Mouse (Mus musculus) thymus, adult 2 months (tissue): Measurements from ENCODE around the gene Wnk2. TPM values are rescaled to one million over a fixed set of nuclear protein-coding genes. Genes with fewer than 3 reads are reported as not detected.

Source experiments
- DNase-seq: peaks from one replicate; pipeline ENCODE4 v3.0.0; 2021
- H3K27ac ChIP-seq: fragments of 200-500 bp; 2 replicates; pipeline ENCODE4 v1.5.1; 2012; ENCODE audit warnings: low read length, control low read depth; ENCODE audit not compliant: control insufficient read depth, insufficient read depth
- H3K27me3 ChIP-seq: fragments of 200-500 bp; 2 replicates; pipeline ENCODE4 v1.6.1; 2012; ENCODE audit warnings: mild to moderate bottlenecking, low read length, moderate library complexity, mixed read lengths; ENCODE audit not compliant: control insufficient read depth, insufficient read depth
- H3K36me3 ChIP-seq: fragments of 200-500 bp; 2 replicates; pipeline ENCODE4 v1.6.1; 2012; ENCODE audit warnings: mild to moderate bottlenecking, low read length, moderate library complexity; ENCODE audit not compliant: control insufficient read depth, insufficient read depth
- H3K4me1 ChIP-seq: fragments of 200-500 bp; replicated peaks from 2 replicates; pipeline ENCODE4 v1.6.1; 2012; ENCODE audit warnings: low read length; ENCODE audit not compliant: control insufficient read depth, insufficient read depth
- H3K4me3 ChIP-seq: fragments of 200-500 bp; 2 replicates; pipeline ENCODE4 v1.5.1; 2012; ENCODE audit warnings: mild to moderate bottlenecking, low read length, control low read depth, moderate library complexity; ENCODE audit not compliant: control insufficient read depth, insufficient read depth
- CTCF ChIP-seq: fragments of 200-500 bp; IDR thresholded peaks from 2 replicates; pipeline ENCODE4 v1.5.1; 2012; ENCODE audit warnings: mild to moderate bottlenecking, control low read depth, low read length, moderate library complexity, borderline replicate concordance; ENCODE audit not compliant: control insufficient read depth, poor library complexity, insufficient read depth; ENCODE audit errors: extremely low read depth
- POLR2A ChIP-seq: fragments of 200-500 bp; IDR thresholded peaks from 2 replicates; pipeline ENCODE4 v1.6.1; 2012; ENCODE audit warnings: mild to moderate bottlenecking, low read length, control low read depth, moderate library complexity; ENCODE audit not compliant: control insufficient read depth, poor library complexity, insufficient read depth; ENCODE audit errors: extremely low read depth
- WGBS: fragments of 180-500 bp; shearing (Covaris S2); methylation state at CpG from one replicate; pipeline ENCODE4 v1.1.7; 2018; 5-methylcytosine and 5-hydroxymethylcytosine counted together
- polyA plus RNA-seq: library from polyadenylated mRNA; depleted of rRNA; stranded (reverse); fragments of >200 nt; gene quantifications from 2 replicates; pipeline ENCODE4 v1.2.3, GENCODE M21; 2012; rRNA removed

Wnk2 gene
- 2.3 and 3.9 TPM in 2 replicates for polyA plus RNA-seq

DNA sequence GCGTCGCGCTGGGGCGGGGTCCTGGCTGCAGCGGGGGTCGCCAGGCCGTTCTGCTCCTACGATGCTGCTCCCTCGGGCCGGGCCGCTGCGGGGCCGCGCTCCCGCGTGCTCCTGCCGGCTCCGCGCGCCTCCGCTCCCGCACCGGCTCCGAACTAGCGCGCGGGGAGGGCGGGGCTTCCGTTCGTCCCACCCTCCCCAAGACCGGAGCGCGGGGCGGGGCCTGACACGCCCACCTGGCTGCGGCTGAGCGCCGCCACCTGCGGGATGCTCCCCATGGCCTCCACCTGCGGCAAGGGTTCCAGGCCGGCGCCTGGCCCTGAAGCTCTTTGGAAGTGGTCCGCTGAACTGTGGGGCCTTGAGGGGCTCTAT lies at the start of gene Wnk2:
Wnk2 (minus strand) TSS at position 157 of the 369 bp plus-strand sequence.
- WGBS, result 1% methylated on average over 43 of the region's 43 CpGs
- peak within 1 kb of the TSS; percentile 48 for H3K4me3 ChIP-seq
- H3K36me3 ChIP-seq, result no peaks in the 10 kb centered on the region
- H3K4me1 ChIP-seq, result peaks cover 17% of the 10 kb centered on the region
- H3K27ac ChIP-seq, result no peak within 1 kb of the TSS
- peaks cover 15% of the 10 kb centered on the region for H3K27me3 ChIP-seq
- TF ChIP-seq CTCF, result no peak
- TF ChIP-seq POLR2A, result no peak
- peak; percentile 75 for DNase-seq

DNA sequence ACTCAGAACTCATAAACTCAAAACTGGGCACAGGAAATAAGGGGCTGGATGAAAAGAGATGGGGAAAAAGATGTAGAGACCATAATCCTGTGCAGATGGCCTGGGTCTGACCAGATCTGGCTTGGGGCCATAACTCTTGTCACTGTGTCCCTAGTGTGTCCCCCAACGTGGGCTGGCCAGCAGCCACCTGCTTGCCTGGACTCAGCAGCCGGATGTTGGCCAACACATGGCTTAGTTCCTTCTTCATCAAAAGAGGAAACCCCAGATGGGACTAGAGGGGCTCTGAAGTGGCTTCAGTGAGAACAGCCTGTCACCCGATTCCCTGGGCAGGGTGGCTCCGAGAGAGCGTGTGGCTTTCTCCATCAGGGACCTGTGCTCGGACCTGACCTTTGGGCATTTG lies 49.0 kb upstream of the Wnk2 start:
- 10% methylated on average over 6 of the region's 6 CpGs for WGBS
- no peak for TF ChIP-seq POLR2A
- no peak for TF ChIP-seq CTCF
- Histone ChIP-seq H3K27me3 (no peaks in the 10 kb centered on the region), H3K4me3 (no peak overlapping the region), H3K36me3 (no peaks in the 10 kb centered on the region), H3K27ac (no peak overlapping the region), H3K4me1 (peaks cover 19% of the 10 kb centered on the region)
- DNase-seq, result no peak

DNA sequence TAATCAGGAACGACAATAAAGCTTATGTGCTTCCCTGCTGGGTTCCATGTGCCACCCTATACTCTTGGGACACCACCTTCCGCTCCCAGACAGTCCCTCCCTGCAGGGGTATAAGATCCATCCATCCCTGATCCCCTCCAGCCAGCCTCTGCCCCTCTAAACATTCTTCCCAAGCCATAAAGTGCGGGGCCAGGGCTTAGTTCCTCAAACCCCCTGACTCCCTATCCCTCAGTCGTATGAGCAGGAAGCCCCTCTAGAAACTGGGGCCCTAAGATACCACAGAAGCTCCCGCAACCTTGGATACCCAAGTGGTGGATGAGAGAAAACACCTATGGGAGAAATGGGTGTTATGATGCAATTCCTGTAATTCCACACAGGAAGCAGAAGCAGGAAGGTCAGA lies 48.4 kb upstream of the Wnk2 start:
- no peak for DNase-seq
- no peak overlapping the region for H3K4me3 ChIP-seq
- H3K27ac ChIP-seq, result no peak overlapping the region
- peaks cover 19% of the 10 kb centered on the region for H3K4me1 ChIP-seq
- no peaks in the 10 kb centered on the region for H3K36me3 ChIP-seq
- TF ChIP-seq POLR2A (no peak), CTCF (no peak)
- WGBS, result 80% methylated on average over 5 of the region's 5 CpGs
- H3K27me3 ChIP-seq, result no peaks in the 10 kb centered on the region

DNA sequence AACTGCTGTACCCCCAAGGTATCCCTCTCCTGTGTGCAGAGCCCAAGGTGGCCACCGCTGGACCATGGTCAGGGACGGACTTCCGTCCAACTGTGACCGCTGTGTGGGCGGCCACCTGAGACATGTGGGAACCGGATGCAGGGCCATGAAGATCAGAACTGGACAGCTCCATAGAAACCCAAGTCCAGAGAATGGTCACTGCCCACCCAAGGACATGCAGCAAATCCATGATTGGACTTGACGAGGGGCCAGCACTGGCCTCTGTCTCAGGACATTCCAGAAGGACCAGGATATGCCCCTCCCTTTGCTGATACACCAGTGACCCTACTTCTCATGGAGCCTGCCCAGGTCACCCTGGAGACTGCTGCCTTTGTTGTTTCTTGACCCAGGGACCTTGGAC lies 47.8 kb upstream of the Wnk2 start:
- no peak for DNase-seq
- TF ChIP-seq CTCF, result no peak
- TF ChIP-seq POLR2A, result no peak
- H3K36me3 ChIP-seq, result no peaks in the 10 kb centered on the region
- no peak overlapping the region for H3K27ac ChIP-seq
- WGBS, result 97% methylated on average over 7 of the region's 7 CpGs
- no peak overlapping the region for H3K4me3 ChIP-seq
- H3K27me3 ChIP-seq, result no peaks in the 10 kb centered on the region
- peaks cover 14% of the 10 kb centered on the region for H3K4me1 ChIP-seq

DNA sequence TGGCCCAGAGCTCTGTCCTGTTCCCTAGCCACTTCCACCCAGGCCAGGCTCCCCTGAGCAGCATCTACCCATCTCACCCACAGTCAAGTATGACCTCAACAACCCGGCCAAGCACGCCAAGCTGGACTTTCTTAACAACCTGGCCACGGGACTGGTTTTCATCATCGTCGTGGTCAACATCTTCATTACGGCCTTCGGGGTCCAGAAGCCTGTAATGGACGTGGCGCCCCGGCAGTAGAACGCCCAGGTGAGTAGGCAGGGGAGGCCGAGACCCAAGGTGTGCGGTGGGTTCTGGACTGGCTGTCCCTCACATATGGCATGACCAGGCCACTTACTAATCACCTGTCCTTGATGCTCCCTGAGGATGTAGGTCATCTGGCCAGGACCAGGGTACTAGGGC lies 47.0 kb upstream of the Wnk2 start:
- no peak overlapping the region for H3K4me3 ChIP-seq
- H3K27me3 ChIP-seq, result no peaks in the 10 kb centered on the region
- no peaks in the 10 kb centered on the region for H3K36me3 ChIP-seq
- H3K4me1 ChIP-seq, result peaks cover 11% of the 10 kb centered on the region
- 95% methylated on average over 13 of the region's 13 CpGs for WGBS
- TF ChIP-seq CTCF, result no peak
- TF ChIP-seq POLR2A, result no peak
- H3K27ac ChIP-seq, result no peak overlapping the region
- no peak for DNase-seq

DNA sequence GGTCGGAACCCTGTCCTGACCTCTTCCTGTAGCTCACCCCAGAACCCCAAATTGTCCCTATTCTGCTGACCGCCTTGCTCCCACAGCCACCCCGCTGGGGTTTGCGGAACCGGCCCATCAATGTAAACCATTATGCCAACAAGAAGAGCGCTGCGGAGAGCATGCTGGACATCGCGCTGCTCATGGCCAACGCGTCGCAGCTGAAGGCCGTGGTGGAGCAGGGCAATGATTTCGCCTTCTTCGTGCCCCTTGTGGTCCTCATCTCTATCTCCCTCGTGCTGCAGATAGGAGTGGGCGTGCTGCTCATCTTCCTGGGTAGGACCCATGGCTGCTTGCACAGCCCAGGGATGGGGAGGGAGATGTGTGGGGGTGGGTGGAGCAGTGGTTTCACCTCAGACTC lies 45.8 kb upstream of the Wnk2 start:
- 97% methylated on average over 17 of the region's 17 CpGs for WGBS
- H3K4me1 ChIP-seq, result peaks cover 12% of the 10 kb centered on the region
- H3K27ac ChIP-seq, result no peak overlapping the region
- no peaks in the 10 kb centered on the region for H3K27me3 ChIP-seq
- no peaks in the 10 kb centered on the region for H3K36me3 ChIP-seq
- TF ChIP-seq POLR2A (no peak), CTCF (no peak)
- no peak overlapping the region for H3K4me3 ChIP-seq
- DNase-seq, result no peak

DNA sequence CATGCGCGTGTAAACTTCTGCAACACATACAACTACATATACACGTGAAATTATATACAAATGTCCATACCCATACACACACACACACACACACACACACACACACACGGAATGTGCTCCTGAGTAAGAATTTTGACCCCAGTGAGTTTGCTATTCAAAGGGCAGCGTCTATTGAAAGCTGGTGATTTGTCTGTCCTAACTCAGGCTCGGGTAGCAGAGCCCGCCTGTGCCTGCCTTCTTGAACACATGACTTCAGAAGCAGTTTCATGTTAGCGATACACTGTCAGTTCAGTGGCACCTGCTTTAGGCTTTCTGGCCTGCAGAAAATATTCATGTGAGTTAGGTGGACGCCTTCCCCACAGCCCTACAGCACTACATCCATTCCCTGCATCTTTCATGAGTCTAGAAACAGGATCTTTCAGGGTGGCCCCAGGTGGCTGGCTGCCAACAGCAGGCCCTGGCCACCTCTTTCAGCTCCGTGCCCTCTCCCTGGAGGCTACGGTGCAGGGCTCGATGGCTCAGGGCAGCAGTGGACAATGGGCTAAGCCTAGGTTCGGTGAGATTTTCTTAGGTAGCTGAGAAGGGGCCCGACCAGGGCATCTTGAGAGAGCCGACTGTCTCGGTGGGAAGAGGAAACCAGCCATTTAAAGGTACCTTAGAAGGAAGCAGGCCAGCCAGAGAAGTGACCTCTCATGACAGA lies 44.5 kb upstream of the Wnk2 start:
- H3K27ac ChIP-seq, result no peak overlapping the region
- TF ChIP-seq CTCF, result no peak
- no peak for TF ChIP-seq POLR2A
- no peaks in the 10 kb centered on the region for H3K27me3 ChIP-seq
- peaks cover 15% of the 10 kb centered on the region for H3K4me1 ChIP-seq
- no peaks in the 10 kb centered on the region for H3K36me3 ChIP-seq
- 68% methylated on average over 16 of the region's 16 CpGs for whole genome bisulfite sequencing
- no peak for DNase-seq
- no peak overlapping the region for H3K4me3 ChIP-seq
